Mouse (Mus musculus) heart, adult 2 months (tissue): ENCODE results near the gene Dlgap3.

Experiments
- CTCF ChIP-seq: fragments of 200-600 bp; IDR thresholded peaks from 2 replicates; pipeline ENCODE4 v1.8.1; 2022; ENCODE audit warnings: antibody characterized with exemption, mild to moderate bottlenecking, moderate library complexity
- POLR2A ChIP-seq: fragments of 200-500 bp; IDR thresholded peaks from 2 replicates; pipeline ENCODE4 v1.6.1; 2011; ENCODE audit warnings: mild to moderate bottlenecking, low read depth, low read length, control low read depth; ENCODE audit not compliant: insufficient read depth

GRCm38 (mm10) chr4:127171341-127171905 lies 2.4 kb downstream of the Dlgap3 start:
- TF ChIP-seq POLR2A = no peak
- TF ChIP-seq CTCF = no peak
